Mouse (Mus musculus) gastrocnemius, adult 8-10 months (tissue): ENCODE results near the gene Apba1. TPM values are rescaled to one million over a fixed set of nuclear protein-coding genes. Genes with fewer than 3 reads are reported as not detected.

Source experiments
- DNase-seq, 2 experiments: peaks; one replicate each; pipeline ENCODE4 v3.0.0; 2022; ENCODE audit warnings: low spot score in 2 of 2
- total RNA-seq, 4 experiments: library from RNA; stranded (reverse); gene quantifications; 2 replicates each; pipeline ENCODE4 v1.2.4; 2022

Apba1 gene
- total RNA-seq, 4 experiments from 2014 or later: 0.63 to 0.99 (median 0.76) TPM

DNA sequence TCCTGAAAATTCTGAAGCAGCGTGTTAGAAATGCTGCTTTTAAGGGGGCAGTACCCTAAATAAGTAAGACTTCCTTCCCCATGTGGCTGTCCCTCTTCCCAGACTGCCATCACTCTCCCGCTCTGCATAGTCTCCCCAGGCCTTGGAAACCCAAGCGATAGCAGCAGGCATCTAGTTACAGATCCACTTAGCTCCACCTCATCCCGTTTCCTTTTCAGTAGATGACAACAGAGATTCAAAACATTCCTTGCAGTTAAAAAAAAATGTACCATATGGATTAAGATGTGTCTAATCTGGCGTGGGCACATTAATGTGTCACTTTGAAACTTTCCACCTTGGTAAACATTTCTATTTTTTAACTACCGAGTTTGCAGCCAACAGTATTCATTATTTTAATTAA is 48.1 kb downstream of the Apba1 start:
- no peak for DNase-seq

DNA sequence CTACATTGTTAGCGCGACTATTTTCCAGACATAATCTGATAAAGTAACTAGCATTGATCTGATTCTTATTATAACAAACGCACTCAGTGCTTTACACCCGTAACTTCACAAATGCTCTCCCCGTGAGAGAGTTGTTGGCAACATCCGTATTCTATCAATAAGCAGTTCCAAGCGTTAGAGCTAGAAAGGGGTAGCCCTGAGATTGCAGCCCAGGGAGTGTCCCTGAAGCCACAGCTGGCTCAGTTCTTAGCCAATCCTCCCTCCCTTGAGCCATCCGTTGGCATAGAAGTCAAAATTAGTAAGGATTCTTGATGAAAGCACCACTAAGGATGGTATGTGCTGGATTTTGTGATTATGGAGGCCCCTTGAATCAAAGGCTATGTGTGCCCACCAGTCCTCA is 48.7 kb downstream of the Apba1 start:
- DNase-seq: no peak

DNA sequence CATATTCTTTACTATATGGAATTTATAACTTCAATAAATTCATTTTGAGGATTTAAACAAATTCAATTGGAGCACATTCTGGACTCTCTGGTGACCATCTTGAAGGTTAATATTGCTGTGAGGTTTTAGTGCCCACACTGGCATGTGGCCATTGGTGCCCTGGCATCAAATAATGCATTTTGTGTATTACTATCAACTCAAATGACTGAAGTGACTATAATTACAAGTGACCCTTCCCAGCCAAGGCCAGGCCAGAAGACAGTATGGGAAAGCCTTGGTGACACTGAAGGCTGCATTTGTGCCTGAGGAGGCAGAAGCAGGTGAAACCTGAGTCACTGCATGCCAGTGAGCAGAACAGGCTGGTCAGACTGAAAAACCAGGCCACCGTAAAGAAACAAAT is 50.5 kb downstream of the Apba1 start:
- DNase-seq: no peak

DNA sequence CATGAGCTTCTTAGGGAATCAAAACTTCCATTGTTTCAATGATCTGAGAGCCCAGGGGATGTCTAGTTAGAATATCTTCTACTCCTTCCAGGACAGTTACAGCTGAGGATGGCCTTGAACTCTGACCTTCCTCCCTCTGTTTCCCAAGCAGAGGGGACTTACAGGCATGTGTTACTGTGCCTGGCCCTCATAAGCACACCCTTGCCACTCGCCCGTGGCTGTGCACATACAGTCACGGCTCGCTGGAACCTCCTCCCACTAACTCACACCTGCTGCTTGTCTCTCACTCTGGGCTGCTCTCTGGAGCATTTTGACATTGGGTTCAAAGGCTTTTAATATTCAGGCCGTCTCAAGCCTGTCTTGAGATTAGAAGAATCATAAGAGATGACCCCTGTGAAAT is 51.8 kb downstream of the Apba1 start:
- DNase-seq: no peak

DNA sequence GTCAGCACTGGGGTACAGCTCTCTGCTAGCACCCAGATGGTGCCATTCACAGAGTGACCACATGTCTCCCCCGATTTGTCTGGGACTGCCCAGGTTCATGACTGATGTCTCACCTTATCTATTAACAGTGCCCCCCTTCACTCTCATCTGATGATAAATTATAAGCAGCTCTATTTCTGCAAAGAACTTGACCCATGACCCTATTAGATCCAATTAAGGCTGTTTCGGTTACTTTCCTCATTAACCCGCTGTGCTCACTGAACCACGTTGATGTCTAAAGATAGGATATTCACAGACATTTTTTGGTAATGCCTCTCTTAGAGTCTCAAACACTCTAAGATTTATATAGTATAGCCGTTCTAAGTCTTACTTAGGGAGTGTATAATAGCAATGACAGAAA is 52.3 kb downstream of the Apba1 start:
- DNase-seq: no peak

DNA sequence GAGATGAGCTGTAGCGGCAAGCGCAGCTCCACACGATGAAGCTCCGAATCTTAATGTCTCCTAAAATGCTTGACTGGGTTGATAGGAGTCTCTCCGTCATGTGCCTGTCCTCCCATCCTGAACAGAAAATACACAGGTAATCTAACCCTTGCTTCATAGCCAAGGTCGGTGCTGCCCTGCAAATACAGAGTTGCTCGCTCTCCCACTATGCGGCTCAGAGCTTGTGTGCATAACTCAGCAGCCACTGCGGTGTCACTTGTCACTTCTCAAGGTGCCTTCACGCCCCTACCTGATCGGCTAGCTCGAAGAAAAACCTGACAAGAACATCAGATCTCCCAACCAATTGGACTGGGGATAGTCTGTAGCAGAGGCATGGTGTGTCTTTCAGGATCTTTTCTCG is 58.1 kb downstream of the Apba1 start:
- no peak for DNase-seq

DNA sequence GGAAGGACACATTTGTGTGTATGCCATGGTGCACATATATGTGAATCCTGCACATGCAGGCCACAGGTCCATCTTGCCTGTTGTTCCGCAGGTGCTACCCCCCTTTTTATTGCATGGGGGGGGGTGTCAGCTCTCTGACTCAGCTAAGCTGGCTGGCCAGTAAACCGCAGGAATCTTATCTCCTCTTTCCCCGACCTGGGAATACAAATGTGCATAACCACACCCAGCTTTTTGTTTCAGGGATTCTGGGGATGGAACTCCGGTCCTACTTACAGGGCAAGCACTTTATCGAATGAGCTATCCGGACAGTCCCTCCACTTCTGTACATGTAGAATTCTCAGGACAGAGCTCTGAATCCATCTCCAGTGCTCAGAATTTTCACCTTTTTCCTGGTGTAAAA is 58.5 kb downstream of the Apba1 start:
- no peak for DNase-seq

DNA sequence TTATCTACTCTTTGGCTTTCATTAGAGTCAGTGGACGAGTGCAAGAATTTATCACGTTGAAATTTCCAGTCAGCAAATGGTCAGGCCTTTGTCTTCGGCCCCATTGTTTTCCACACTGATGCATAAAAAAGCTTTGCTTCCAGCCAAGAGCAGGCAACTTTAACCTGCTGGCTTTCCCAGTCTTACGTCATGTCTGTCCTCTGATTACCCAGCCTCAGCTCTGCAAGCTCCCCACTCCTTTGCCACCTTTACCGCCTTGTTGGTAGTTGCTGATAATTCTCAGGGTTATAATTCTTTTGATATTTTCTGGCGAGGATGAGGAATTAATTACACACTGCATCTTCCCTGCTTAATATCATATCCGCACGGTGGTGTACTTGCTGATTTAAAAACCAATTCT is 61.2 kb downstream of the Apba1 start:
- no peak for DNase-seq

DNA sequence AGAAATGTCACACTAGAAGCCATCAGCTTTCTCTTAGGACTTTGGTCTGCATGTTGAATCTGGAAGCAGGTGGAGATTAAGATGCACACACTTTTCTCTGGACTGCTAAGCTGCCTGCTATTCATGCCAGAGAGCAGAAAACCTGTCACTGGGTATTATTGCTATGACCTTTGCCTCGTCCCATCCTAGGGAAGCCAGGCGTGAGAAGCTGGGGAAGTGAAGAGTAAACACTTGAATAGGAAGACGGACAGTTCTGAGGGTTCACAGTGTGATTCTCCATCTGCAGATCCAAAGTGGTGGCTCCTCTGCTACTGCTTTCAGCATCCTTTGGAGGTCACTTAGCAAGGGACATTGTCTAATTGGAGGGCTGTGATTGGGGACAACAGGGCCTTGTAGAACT is 63.8 kb downstream of the Apba1 start:
- no peak for DNase-seq

DNA sequence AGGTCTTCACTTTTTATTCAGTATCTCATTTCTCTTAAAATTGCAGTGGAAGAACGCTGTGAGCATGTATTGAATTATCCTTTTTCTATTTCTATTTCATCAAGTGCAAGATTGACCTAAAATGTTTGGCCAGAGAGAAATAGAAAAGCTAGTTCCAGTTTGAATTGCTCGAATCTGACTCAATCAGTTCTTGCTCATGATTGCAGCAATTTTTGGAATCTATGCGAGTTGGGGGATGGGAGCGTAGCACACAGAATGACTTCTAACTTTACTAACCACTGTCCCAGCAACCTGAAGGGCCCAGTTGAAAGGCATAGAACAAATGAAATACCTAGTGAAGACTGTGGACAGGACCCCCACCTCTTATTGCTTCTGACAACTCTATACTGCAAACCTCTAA is 64.8 kb downstream of the Apba1 start:
- no peak for DNase-seq

DNA sequence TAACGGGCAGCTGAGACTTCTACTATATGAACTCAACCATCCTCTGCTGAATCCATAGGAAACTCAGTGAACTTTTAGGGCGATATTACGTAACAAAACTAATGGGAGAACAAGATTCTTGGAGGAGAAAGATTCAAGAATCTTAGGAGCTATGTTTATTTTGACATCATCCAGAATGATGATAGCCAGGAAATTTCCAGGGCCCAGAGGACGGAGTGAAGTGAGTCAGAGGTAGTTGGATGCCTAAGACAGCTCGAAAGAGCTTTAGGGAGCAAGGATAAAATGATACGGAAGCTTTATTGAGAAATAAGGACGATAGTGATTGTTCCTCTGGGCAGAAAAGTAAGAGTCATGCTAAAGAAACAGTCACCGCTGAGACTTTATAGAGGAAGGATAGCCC is 67.6 kb downstream of the Apba1 start:
- no peak for DNase-seq

DNA sequence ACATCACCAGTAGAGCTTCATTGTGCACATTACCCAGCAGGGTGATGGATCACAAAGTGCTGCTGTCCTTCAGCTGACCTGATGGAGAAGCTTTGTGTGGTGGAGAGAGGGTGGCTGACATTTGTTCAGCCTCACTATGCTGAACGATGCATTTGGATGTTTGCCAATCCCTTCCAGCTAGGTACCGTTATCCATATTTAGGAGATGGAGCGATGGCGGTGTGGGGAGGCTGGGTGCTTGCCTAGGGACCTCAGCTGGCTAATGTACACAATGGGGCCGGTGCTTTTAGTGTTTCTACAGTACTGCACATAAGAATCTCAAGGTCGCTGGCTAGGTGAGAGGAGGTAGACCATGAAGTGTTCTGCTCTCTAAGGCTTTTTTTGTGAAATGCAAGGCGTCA is 72.1 kb downstream of the Apba1 start:
- DNase-seq: no peak

DNA sequence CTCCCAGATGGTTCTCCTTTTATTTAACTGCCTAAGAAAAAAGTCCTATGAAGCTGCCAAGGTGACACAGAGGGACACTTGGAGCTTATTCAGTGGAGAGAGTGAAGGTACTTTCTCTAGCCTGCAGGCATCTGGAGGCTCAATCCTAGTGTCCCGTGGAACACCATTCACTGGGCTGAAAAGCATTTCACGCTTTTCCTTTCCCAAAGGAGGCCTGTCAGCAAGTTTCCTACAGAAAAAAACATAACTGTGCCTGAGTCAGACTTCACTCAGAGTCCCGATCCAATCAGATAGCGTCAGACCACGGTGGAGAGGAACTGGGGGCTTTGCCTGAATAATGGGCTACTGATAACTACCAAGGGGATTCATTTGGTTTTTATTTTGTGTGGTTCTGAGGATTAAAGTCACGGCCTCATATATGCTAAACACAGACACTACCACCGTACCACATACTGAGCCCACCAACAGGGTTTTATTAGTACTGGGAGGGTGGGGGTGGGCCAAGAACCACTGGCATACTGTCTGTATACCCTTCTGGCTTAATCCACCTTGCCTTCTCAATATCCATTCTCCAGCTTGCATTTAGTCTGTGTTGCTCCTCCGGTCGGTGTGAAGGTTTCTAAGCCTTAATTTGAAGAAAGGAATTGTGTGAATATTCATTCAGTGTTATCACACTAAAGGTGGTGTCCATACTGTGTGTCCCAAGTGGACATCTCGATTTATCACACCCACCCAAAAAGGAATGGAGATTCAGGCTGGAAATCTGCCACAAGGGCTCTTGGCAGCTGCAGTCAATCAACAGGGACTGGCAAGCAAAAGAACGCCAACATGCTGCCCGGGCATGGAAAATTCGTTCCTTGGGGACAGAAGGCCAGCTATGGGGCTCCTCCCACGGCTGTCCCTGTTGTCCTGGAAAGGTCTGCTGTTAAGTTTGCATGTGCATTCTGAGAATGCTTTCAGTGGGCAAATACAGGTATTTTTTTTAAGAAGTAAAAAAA is 75.3 kb downstream of the Apba1 start:
- DNase-seq: no peak

DNA sequence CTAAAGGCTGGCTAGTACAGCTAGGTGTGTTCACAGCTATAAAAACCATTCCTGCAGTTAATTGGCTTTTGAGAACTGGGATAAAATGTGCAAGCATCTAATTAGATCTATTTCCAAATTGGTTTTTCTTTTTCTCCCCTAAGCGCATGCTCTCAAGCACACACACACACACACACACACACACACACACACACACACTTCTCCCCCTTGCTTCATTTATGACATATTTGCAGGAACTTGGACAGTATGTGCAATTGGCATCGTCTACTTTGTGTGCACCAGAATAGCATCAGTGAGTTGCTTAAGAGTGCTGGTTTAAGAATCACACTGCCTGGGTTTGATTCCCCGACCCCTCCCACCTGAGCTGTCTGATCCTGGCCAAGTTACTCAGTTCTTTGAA is 76.0 kb downstream of the Apba1 start:
- no peak for DNase-seq

DNA sequence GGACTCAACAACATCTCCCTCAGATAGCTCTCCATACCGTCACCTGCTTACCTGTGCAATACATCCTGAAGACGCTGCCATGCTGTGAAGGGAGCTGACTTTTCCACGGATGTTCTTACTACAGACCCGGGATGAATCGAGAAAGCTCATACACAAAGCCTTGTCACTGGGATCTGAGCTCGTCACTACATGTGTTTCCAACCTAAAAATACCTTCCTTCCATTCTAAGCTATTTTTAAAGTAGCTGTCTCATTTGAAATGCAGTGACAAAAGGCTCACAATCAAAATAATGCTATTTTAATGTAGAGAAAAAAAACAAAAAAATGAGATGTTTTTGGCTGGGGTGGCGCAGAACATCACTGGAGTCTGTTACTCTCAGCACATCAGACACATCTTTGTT is 97.1 kb downstream of the Apba1 start:
- no peak for DNase-seq

DNA sequence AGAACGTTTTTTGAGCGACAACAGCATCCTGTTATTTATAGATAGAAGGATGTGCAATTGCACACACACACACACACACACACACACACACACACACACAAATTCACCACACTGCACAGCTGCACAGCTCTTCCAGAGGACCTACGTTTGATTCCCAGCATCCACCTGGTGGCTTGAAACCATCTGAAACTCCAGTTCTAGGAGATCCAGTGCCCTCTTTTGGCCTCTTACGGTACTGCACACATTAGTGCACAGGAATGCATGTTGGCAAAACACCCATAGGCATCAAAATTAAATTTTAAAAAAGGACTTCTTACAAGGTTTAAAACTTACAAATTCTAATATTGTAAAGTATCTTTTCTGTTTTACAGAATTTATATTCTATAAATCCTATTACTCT is 99.4 kb downstream of the Apba1 start:
- no peak for DNase-seq

DNA sequence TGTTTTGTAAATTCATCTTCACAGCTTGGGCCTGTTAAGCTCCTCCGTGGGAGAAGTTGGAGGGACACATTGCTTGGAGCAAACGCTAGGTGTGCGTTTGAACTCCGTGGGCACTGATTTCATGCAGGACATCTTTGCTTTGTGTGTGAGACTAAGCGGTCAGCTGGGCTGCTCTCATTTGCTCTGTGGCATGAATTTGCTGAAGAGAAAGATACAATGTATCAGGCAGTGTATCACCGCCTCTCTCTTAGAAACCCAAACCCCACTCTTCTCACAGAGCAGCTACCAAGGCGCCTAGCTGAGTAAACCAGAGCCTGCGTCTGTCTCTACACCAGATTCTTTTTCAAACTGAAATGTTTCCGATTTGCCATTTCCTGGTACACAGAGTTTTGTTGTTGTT is 100.1 kb downstream of the Apba1 start:
- no peak for DNase-seq

DNA sequence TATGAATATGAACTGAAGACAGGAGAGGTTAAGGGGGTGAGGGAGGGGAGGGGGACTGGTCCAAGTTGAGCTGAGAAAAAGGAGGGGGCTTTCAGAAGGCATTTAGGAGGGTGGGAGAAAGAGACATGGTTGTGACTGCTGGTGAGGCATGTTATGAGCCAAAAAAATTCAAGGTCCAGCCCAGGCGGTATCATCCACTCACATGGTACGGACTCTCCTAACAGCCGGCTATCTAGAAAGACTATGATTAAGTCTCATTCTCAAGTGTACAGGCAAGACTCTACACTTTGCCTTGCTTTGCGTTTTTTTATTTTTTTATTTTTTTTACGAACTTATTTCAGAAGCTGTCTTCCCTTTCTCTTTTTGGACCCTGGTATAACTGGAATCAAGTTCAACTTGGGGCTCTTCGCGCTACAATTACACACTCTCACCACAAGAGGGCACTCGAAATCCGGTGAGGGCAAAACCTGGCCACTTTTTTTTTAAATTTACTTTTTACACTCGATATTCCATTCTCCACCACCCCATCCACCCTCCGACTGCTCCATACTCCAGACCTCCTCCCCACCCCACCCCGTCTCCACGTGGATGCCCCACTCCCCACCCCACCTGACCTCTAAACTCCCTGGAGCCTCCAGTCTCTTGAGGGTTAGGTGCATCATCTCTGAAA is 101.6 kb downstream of the Apba1 start:
- DNase-seq: no peak

DNA sequence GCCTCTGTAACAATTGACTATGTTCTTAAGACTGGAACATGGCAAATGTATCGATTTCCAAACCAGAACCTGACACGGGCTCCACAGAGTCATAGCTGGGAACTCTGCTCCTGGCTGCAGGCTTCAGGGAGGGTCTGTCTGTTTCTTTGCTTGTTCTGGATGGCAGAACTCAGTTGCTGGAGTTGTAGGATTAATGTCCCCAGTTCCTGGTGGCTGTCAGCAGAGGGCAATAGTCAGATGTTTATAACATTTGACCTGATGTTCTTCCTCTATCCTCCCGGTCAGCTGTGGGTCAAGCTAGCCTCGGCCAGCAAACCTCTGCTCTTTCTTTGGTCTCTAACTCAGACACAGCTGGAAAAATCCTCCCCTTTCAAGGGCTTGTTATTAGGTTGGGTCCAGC is 104.0 kb downstream of the Apba1 start:
- DNase-seq: no peak

DNA sequence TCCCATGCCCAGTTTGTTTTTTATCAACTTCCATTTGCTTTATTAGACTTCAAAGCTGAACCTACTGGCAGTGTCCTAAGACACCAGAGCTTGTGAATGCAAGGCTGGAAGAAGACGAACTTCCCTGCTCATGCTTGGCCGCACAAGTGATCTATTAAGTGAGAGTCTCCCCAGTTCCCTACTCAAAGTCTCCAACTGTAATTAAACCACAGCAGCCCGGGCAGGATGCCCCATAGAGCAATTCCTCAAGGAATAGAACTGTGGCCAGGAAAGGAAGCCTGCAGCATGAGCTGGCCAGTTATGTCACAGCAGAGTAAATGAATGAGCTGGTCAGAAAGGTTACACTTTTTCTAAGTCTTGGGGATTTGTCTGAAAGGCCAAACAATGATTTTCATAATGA is 105.3 kb downstream of the Apba1 start:
- DNase-seq: peak; percentile 60 to 67

DNA sequence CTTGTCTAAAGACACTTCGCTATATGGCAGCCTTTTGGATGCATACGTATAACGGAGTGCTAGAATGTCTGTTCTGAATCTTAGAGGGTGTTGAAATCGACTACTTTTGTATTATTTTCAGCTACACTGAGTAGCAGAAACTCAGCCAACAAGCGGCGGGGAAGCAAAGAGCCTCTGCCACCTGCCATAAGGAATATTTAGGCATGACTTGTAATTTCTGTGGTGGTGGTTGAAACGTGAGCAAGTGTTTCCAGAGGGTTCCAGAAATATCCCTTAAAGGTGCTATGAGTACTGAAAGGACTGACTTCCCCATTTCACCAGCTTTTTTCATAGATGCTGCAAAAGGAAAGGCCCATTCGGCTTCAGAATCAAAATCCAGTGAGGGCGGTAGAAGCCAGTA is 107.4 kb downstream of the Apba1 start:
- no peak for DNase-seq

DNA sequence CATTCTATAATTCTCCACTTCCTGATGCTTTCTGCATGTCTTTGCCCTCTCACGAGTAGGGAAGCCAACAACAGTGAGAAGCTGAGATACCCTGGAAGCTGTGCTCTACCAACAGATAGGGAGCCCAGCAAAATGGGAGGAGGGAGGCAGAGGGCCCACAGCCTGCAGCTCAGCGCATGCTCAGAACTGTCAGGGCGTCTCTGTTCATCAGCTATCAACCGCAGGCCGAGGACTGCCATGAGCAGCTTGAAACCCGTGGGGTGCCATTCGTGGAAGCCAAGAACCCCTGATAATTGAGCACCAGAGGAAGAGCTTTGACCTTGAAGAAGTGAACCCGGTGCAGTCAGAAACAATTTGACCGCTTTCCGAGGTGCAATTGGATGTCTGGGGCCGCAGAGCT is 108.4 kb downstream of the Apba1 start:
- no peak for DNase-seq

DNA sequence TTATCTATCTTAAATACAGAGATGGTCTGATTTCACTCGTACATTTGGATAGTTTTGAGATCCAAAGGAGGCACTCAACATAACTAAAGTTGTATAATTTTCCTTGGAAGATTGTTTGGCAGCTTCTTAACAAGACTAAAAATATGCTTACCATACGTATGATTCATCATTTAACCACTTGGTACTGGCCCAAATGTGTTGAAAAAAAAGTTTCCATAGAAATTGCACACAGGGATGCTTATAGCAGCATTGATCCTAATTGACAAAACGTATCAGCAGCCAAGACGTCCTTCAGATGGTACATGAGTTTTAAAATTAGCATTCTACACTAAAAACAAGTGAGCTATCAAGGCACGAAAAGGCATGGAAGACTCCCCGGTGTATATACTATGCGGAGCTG is 108.9 kb downstream of the Apba1 start:
- DNase-seq: no peak
